Mouse (Mus musculus) heart, adult 2 months (tissue): ENCODE data around the gene Zbtb25. TPM values are rescaled to one million over a fixed set of nuclear protein-coding genes. Genes with fewer than 3 reads are reported as not detected.
A peak's percentile ranks its signal among the peaks of the same experiment; 100 is the strongest.

Experiments used
- DNase-seq, 2 experiments: peaks; one replicate each; pipeline ENCODE4 v3.0.0; 2021
- H3K27ac ChIP-seq: fragments of 200-600 bp; 2 replicates; pipeline ENCODE4 v1.8.1; 2022
- H3K27me3 ChIP-seq: fragments of 200-500 bp; 2 replicates; pipeline ENCODE4 v1.6.1; 2012; ENCODE audit warnings: mild to moderate bottlenecking, low read length, inconsistent platforms, mixed read lengths; ENCODE audit not compliant: control insufficient read depth, insufficient read depth
- H3K36me3 ChIP-seq: fragments of 200-500 bp; 2 replicates; pipeline ENCODE4 v1.6.1; 2012; ENCODE audit warnings: low read length, inconsistent platforms; ENCODE audit not compliant: control insufficient read depth, insufficient read depth
- H3K4me1 ChIP-seq: fragments of 200-500 bp; 2 replicates; pipeline ENCODE4 v1.6.1; 2011; ENCODE audit warnings: low read length; ENCODE audit not compliant: control insufficient read depth, insufficient read depth
- H3K4me3 ChIP-seq: fragments of 200-600 bp; 2 replicates; pipeline ENCODE4 v1.8.1; 2022
- H3K79me2 ChIP-seq: fragments of 200-500 bp; replicated peaks from 2 replicates; pipeline ENCODE4 v1.6.1; 2012; ENCODE audit warnings: mild to moderate bottlenecking, inconsistent platforms, low read length, moderate library complexity, mixed read lengths; ENCODE audit not compliant: control insufficient read depth, insufficient read depth
- H3K9ac ChIP-seq: fragments of 200-500 bp; 2 replicates; pipeline ENCODE4 v1.6.1; 2012; ENCODE audit warnings: low read depth, mild to moderate bottlenecking, control low read depth, inconsistent platforms, low read length, mixed read lengths
- CTCF ChIP-seq: fragments of 200-600 bp; IDR thresholded peaks from 2 replicates; pipeline ENCODE4 v1.8.1; 2022; ENCODE audit warnings: antibody characterized with exemption, mild to moderate bottlenecking, moderate library complexity
- EP300 ChIP-seq: fragments of 200-500 bp; IDR thresholded peaks from 2 replicates; pipeline ENCODE4 v1.6.1; 2011; ENCODE audit warnings: low read depth, low read length, control low read depth; ENCODE audit not compliant: insufficient read depth
- POLR2A ChIP-seq: fragments of 200-500 bp; IDR thresholded peaks from 2 replicates; pipeline ENCODE4 v1.6.1; 2011; ENCODE audit warnings: mild to moderate bottlenecking, low read depth, low read length, control low read depth; ENCODE audit not compliant: insufficient read depth
- WGBS: fragments of 180-500 bp; shearing (Covaris S2); methylation state at CpG from one replicate; pipeline ENCODE4 v1.1.7; 2018; 5-methylcytosine and 5-hydroxymethylcytosine counted together
- intact Hi-C: fragments of 180-260 bp; cut with DNase I; formaldehyde crosslinking; loops from one replicate; pipeline ENCODE4 v1.15.1; 2025
- polyA plus RNA-seq: library from polyadenylated mRNA; depleted of rRNA; stranded (reverse); fragments of >200 nt; gene quantifications from 2 replicates; pipeline ENCODE4 v1.2.3, GENCODE M21; 2012
- total RNA-seq, 2 experiments: library from RNA; stranded (reverse); gene quantifications; 2 replicates each; pipeline ENCODE4 v1.2.3; 2021

Gene Zbtb25
- total and polyA plus RNA-seq, 3 experiments = 6.0 to 7.9 (median 6.8) TPM

DNA sequence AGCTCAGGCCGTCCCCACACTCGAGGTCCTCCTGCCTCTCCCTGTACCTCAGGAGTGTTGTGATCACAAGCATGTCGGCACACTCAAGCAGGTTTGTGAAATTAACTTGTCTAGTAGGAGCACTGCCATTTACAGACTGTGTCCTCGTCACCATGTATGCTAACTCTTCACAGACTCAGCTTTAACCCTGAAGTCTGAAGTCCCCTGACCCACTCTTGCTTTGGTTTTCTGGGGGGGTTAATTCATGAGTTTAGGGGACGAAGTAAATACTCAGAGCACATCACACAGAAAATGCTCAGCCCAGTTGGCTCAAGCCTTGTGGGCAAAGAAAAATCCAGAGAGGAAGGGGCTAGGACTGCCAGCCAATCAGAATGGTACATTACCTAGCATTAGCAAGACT is 33.8 kb downstream of the Zbtb25 start:
- no peak for DNase-seq
- H3K27me3 ChIP-seq = no peaks in the 10 kb centered on the region
- TF ChIP-seq POLR2A (no peak), CTCF (no peak), EP300 (no peak)
- H3K9ac ChIP-seq = no peak overlapping the region
- H3K36me3 ChIP-seq = no peaks in the 10 kb centered on the region
- no peak overlapping the region for H3K27ac ChIP-seq
- no peak overlapping the region for H3K4me3 ChIP-seq
- intact Hi-C loops = no loop called here
- 80% methylated on average over 5 of the region's 5 CpGs for WGBS
- H3K79me2 ChIP-seq = no peaks in the 10 kb centered on the region
- H3K4me1 ChIP-seq = no peaks in the 10 kb centered on the region

DNA sequence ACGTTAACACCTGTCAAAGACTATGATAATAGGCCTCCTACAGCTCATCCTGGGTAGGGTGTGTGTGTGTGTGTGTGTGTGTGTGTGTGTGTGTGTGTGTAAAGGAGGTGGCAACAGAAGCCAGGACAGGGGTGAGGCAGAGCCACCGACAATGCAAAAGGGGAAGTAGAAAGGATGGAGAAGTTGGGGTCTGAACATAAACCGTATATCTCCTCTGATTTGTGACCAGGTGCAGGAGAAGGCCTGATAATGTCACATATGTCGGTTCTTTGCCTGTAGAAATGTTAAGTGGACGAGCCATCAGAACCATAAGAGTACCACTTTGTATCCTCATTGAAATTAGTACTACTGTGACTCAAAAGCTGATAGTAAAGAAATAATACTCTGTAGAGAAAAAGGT is 35.7 kb downstream of the Zbtb25 start:
- no peak for DNase-seq
- Histone ChIP-seq H3K27me3 (no peaks in the 10 kb centered on the region), H3K79me2 (no peaks in the 10 kb centered on the region), H3K36me3 (no peaks in the 10 kb centered on the region), H3K9ac (no peak overlapping the region), H3K4me1 (no peaks in the 10 kb centered on the region), H3K4me3 (no peak overlapping the region), H3K27ac (no peak overlapping the region)
- WGBS = 91% methylated on average over 5 of the region's 5 CpGs
- intact Hi-C loops = no loop called here
- no peak for TF ChIP-seq EP300
- no peak for TF ChIP-seq POLR2A

DNA sequence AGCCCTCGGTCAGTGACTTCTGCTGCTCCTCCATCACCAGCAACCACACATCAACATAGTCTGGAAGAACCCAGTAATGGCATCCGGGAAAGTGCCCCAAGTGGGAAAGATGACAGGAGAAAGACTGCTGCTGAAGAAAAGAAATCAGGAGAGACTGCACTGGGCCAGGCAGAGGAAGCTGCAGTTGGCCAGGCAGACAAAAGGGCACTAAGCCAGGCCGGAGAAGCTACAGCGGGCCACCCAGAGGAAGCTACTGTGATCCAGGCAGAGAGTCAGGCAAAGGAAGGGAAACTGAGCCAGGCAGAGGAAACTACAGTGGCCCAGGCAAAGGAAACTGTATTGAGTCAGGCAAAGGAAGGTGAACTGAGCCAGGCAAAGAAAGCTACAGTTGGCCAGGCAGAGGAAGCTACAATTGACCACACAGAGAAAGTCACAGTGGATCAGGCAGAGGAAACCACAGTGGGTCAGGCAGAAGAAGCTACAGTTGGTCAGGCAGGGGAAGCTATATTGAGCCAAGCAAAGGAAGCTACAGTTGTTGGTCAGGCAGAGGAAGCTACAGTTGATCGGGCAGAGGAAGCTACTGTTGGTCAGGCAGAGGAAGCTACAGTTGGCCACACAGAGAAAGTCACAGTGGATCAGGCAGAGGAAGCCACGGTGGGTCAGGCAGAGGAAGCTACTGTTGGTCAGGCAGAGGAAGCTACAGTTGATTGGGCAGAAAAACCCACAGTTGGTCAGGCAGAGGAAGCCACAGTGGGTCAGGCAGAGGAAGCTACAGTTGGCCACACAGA is 40.6 kb downstream of the Zbtb25 start:
- Histone ChIP-seq H3K36me3 (no peaks in the 10 kb centered on the region), H3K27ac (no peak overlapping the region), H3K27me3 (no peaks in the 10 kb centered on the region), H3K9ac (no peak overlapping the region), H3K4me3 (no peak overlapping the region), H3K4me1 (no peaks in the 10 kb centered on the region), H3K79me2 (no peaks in the 10 kb centered on the region)
- 85% methylated on average over 6 of the region's 6 CpGs for WGBS
- no peak for DNase-seq
- intact Hi-C loops = no loop called here
- no peak for TF ChIP-seq POLR2A
- no peak for TF ChIP-seq EP300
- TF ChIP-seq CTCF = no peak

DNA sequence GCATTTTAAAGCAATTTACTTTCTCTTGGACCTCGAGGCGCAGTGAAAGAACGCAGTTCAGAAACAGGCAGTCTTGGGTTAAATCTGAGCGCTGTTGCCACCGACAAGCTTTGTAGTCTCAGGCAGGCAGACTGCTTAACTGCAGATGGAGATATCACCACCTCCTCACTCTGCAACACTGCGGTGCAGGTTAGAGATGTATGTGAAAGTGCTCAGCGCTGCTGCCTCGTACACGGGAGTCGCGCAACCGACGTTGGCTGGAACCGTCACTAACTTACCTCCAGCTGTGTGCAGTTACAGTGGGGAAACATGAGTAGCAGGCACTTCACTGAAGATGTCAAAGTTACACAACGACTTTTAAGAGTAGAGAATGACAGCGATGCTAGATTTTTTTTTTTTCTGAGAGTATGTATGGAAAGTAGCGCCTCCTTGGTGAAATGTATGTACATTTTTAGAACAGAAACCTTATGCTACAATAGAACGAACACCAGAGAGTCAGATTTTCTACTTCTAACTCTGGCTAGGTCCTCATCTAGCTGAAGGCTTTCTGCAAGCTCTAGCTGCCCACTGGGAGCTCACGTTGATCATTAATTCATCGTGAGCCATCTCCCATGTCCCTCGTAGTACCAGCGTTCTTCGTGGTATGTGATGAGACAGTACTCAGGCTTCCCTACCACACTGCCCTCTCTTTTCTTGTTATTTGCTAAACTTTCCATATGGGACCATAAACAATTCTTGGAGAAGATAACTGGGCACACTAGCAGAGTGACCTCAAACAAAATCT is 42.8 kb downstream of the Zbtb25 start:
- Histone ChIP-seq H3K4me1 (no peaks in the 10 kb centered on the region), H3K27ac (no peak overlapping the region), H3K4me3 (no peak overlapping the region), H3K36me3 (no peaks in the 10 kb centered on the region), H3K27me3 (no peaks in the 10 kb centered on the region), H3K79me2 (no peaks in the 10 kb centered on the region), H3K9ac (no peak overlapping the region)
- TF ChIP-seq EP300 (no peak), CTCF (no peak), POLR2A (no peak)
- intact Hi-C loops = no loop called here
- WGBS = 90% methylated on average over 23 of the region's 23 CpGs
- no peak for DNase-seq

DNA sequence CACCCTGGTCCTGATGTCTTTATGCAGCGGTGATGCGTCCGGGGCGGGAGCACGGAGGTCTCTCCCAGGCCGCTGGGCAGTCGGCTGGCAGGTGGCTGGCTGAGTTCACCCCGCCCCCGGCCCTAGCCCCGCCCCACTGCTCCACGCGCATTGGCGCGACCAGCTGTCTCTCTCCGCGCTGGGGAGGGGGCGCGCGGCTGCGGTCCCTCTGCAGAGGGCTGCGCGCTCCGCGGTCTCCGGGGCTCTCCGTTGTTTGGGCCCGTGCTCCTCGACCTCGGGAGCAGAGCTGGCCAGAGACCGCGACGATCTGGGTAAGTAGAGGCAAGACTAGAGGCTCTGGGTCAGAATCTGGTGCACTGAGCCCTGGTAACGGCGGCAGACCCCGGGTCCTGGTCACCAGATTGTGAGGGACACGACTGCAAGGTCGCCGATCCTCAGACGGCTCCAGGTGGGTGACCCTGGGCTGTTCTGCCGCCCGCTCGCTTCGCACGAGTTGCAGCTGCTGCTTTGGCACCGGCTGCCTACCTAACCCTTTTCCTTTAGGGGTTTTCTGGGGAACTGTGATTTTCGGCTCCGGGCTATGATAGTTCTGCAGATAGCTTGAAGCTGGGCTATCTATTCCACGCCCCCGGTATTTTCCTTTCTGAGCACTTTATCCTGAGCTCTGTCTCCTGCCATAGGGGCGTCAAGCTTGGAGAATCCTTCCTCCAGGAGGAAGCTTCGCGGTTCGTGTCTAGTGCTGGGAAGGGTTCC is 44.5 kb downstream of the Zbtb25 start, which contains the start of gene Akap5:
Gene Akap5 (plus strand): TSS at position 213 of the 753 bp plus-strand sequence.
- no peaks in the 10 kb centered on the region for H3K36me3 ChIP-seq
- peak; percentile 63 to 79 for DNase-seq
- peak within 1 kb of the TSS; percentile 36; the same call in 1 of the 2 replicates for H3K27ac ChIP-seq

More for the DNA sequence above, 44.5 kb downstream of the Zbtb25 start, which contains the start of gene Akap5:
- WGBS = 2% methylated on average over 52 of the region's 53 CpGs
- H3K79me2 ChIP-seq = no peaks in the 10 kb centered on the region
- no peaks in the 10 kb centered on the region for H3K27me3 ChIP-seq
- no peak for TF ChIP-seq EP300
- TF ChIP-seq POLR2A = no peak
- TF ChIP-seq CTCF = no peak
- peak within 1 kb of the TSS; percentile 69 for H3K9ac ChIP-seq
- no peaks in the 10 kb centered on the region for H3K4me1 ChIP-seq
- intact Hi-C loops = no loop called here
- H3K4me3 ChIP-seq = peak within 1 kb of the TSS; percentile 68
